Mouse (Mus musculus) ZHBTc4 (cell line): ENCODE data around the gene Fndc9.

ENCODE experiments used
- DNase-seq: peaks from one replicate; pipeline ENCODE4 v3.0.0-alpha.2; 2011; ENCODE audit warnings: low read depth, low spot score

Gene Fndc9

DNA sequence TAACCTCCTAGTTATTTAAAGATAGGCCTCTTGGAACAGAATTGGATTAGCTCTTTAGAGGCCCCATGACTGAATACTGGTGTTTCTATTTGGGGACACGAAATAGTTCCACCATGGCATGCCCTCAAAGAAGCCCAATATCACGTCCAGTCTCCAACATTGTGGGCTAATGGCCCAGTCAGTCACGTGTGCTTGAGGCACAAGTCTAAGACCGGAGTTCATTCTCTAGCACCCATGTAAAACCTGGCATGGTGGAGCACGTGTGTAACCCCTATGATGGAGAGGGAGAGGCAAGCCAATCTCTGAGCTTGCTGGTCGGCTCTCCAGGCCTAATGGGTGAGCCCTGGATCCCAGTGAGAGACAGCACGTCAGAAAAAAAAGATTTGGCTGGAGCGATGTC lies 40.8 kb downstream of the Fndc9 start:
- no peak for DNase-seq

DNA sequence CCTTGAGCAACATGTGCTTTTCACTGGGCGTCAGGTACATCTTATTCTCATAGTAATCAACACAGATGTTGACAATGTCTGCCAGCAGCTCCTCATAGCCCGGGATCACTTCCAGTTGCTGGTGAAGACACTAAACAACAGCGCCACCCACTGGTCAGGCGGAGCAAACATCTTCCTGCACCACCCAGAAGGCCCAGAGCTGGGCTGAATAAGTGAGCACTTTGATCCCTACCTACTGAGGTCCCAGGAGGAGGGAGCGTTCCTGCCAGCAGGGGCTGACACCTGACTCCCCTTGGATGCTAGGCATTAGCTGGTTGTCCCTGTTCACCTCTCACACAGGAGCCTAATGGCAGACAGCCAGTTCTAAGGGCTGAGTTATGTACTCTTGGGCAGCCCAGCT lies 41.4 kb downstream of the Fndc9 start:
- peak; percentile 94 for DNase-seq

DNA sequence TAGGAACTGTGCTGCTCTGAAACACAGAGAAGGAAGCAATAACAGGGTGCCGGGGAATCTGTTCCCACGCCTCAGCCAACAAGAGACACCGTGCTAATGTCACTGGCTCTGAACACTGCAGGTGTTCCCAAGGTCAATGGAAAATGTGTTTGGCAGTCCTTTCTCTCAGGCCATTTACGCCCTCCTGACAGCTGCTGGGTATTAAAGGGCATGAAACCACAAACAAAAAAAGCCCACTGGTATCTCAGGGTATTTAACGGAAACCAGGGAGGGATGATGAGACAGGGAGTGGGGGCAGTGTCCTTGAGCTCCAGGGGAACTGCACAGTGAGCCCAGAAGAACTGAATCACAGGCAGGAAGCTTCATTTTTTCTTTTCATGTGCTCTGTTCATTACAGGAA lies 42.8 kb downstream of the Fndc9 start:
- no peak for DNase-seq

DNA sequence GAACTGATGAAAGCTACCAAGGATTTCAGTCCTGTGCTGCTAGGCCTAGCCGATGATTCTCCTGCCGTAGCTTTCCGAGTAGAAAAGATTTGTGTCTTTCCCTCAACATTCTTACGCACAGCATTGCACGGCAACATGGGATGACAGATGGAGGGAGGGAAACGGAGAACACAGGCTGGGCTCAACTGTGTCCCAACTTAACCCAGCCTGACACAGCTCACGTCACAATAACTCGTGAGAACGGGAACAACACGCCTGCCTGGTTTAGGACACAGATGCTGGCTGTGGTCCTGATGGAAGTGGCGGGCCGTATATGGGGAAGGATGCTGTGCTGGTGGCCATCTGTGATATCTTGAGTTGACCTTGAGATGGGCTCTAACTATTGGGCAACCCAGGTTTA lies 43.4 kb downstream of the Fndc9 start:
- no peak for DNase-seq

DNA sequence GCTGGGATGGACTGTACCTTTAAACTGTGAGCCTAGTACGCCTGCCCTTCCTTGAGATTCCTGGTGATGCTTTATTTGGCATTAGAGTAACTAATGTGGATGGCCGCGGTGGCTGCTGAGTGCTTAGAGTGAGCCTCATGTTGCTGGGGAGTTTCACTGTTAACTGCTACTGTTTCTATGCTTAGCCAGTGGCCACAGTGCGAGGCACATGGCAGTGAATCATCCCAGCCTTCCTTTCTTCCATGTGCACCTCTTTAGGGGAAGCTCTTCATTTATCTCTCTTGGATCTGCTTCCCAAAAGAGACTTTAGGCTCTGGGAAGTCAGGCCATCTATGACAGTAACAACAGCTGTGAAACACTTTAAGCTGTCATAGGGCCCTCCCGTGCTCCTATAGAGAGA lies 47.3 kb downstream of the Fndc9 start:
- DNase-seq: no peak

DNA sequence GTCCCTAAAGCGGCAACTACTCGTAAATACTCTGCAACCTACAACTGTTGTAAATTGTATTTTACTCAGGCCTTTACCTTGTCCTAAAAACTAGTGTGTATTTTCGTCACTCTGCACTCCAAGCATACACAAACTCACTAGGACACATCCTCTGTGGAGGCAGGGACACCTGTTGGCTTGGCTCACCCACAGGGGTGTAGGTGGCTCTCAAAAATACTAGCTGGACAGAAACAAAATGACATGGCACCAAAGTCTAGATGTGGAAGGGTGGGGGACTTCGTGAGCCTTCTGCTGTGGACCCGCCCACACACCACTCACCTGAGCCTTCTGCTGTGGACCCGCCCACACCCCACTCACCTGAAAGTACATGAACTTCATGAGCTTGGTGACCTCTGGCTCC lies 48.5 kb downstream of the Fndc9 start:
- DNase-seq: no peak

DNA sequence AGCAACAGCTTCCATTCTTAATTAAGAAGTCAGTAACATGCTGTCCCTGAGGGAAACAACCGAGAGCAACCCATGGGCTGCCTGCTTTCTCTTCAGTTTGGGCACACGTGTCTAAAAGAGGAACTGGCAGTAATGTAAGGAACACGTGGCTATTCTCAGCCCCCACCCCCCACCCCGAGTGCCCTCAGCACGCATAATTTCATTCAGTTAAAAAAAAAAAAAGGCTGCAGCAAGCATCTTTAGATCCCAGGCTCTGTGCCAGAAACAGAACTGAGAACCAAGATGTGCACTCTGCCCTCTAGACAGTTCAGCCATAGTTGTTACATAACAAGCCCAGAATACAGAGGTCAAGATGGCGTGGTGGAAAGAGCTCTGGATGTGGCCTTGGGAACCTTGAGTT lies 51.5 kb downstream of the Fndc9 start:
- no peak for DNase-seq

DNA sequence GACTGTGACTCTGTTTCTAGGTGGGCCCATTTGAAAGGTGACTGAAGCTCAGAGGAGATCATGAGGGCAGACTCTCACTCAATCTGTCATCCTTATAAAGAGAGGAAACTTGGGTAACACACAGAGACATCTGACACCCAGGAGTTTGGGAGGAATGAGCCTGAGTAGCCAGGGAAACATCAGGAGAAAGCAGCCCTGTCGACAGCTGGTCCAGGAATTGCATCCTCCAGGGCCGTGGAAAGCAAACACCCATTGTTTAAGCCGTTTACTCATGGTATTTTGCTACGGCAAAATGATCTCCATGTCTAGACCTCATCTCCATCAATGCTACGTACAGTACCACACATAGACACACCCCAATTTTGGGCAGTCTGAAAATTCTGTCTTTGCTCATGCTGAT lies 52.8 kb downstream of the Fndc9 start:
- no peak for DNase-seq

DNA sequence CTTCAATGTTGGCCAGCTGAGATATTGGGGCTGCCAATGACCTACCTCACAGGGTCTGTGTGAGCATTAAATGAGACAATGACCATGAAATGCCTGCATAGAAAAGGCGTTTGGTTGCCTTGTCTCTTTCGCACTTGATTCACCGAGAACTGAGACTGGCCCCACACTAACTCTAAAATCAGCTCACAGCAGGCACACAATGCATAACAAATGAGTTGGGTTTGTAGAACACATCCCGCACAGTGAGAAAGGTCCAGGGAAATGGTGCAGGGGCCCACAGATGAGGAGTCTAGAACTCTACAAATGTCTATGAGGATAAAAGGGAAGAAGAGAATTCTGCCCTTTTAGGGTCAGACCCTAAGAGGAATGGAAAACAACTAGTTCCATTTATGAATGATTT lies 53.7 kb downstream of the Fndc9 start:
- DNase-seq: peak; percentile 21
